Mouse (Mus musculus): Measurements from ENCODE around the gene Bnip1. TPM values are rescaled to one million over a fixed set of nuclear protein-coding genes. Genes with fewer than 3 reads are reported as not detected.

Gene Bnip1
- polyA plus RNA-seq (2012; rRNA removed; ENCODE audit: low replicate concordance) = 26.2 and 30.5 TPM in 2 replicates

GRCm38 (mm10) chr17:26780750-26781571 lies at the start of gene Bnip1:
Bnip1 (plus strand) TSS chr17:26781066.

Other genes starting within 250 kb of the Bnip1 start
- 275 and 327 TPM in 2 replicates for gene Ergic1, start 219.6 kb upstream of the Bnip1 start, polyA plus RNA-seq (2012; rRNA removed; ENCODE audit: low replicate concordance)
- 56.1 and 188 TPM in 2 replicates for gene Dusp1, start 218.9 kb upstream of the Bnip1 start, polyA plus RNA-seq (2012; rRNA removed; ENCODE audit: low replicate concordance)
- 299 and 435 TPM in 2 replicates for gene Atp6v0e, start 117.8 kb upstream of the Bnip1 start, polyA plus RNA-seq (2012; rRNA removed; ENCODE audit: low replicate concordance)
- 6.0 and 10.3 TPM in 2 replicates for gene Crebrf, start 65.4 kb upstream of the Bnip1 start, polyA plus RNA-seq (2012; rRNA removed; ENCODE audit: low replicate concordance)
- gene Nkx2-5, start 63.9 kb downstream of the Bnip1 start, polyA plus RNA-seq (2012; rRNA removed; ENCODE audit: low replicate concordance) = not detected in 2 replicates
- 1.3 and 4.2 TPM in 2 replicates for gene Kifc5b, start 136.0 kb downstream of the Bnip1 start, polyA plus RNA-seq (2012; rRNA removed; ENCODE audit: low replicate concordance)
- gene Phf1, start 152.0 kb downstream of the Bnip1 start, polyA plus RNA-seq (2012; rRNA removed; ENCODE audit: low replicate concordance) = 42.4 and 52.3 TPM in 2 replicates
- gene Cuta, start 158.5 kb downstream of the Bnip1 start, polyA plus RNA-seq (2012; rRNA removed; ENCODE audit: low replicate concordance) = 151 and 158 TPM in 2 replicates
- gene Syngap1, start 160.2 kb downstream of the Bnip1 start, polyA plus RNA-seq (2012; rRNA removed; ENCODE audit: low replicate concordance) = 14.9 and 87.0 TPM in 2 replicates
- gene Zbtb9, start 192.1 kb downstream of the Bnip1 start, polyA plus RNA-seq (2012; rRNA removed; ENCODE audit: low replicate concordance) = 7.9 and 18.0 TPM in 2 replicates
- 67.5 and 94.3 TPM in 2 replicates for gene Bak1, start 247.9 kb downstream of the Bnip1 start, polyA plus RNA-seq (2012; rRNA removed; ENCODE audit: low replicate concordance)

Measured in subcutaneous adipose tissue, adult 2 months (tissue).